Mouse (Mus musculus) T-helper 2 cell (primary cell): ENCODE measurements around the gene Brk1.

ENCODE experiments used
- in situ Hi-C: fragments of 300-600 bp; cut with MboI, MseI; formaldehyde crosslinking; loops from one replicate; pipeline ENCODE4 v1.15.1; 2025; ENCODE audit warnings: high pct_unique_total_duplicates

Gene Brk1

DNA sequence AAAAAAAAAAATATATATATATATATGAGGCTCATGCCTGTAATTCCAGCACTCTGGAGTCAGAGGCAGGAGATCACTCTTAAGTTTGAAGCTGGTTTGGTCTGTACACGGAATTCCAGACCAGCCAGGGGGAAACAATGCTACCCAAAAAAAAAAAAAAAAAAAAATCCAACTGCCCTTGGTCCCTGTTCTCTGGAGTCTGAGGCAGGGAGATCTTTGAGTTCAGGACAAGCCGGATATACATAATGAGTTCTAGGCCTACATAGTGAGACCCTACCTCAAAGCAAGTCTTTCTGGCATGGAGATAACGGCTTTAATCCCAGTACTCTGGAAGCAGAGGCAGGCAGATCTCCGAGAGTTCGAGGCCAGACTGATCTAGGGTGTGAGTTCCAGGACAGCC, 18.8 kb downstream of the Brk1 start:
- in situ Hi-C loops = loop anchor here (25.0 kb wide), 1 partner anchor 1289 kb away; no protein-coding TSS in a partner anchor

DNA sequence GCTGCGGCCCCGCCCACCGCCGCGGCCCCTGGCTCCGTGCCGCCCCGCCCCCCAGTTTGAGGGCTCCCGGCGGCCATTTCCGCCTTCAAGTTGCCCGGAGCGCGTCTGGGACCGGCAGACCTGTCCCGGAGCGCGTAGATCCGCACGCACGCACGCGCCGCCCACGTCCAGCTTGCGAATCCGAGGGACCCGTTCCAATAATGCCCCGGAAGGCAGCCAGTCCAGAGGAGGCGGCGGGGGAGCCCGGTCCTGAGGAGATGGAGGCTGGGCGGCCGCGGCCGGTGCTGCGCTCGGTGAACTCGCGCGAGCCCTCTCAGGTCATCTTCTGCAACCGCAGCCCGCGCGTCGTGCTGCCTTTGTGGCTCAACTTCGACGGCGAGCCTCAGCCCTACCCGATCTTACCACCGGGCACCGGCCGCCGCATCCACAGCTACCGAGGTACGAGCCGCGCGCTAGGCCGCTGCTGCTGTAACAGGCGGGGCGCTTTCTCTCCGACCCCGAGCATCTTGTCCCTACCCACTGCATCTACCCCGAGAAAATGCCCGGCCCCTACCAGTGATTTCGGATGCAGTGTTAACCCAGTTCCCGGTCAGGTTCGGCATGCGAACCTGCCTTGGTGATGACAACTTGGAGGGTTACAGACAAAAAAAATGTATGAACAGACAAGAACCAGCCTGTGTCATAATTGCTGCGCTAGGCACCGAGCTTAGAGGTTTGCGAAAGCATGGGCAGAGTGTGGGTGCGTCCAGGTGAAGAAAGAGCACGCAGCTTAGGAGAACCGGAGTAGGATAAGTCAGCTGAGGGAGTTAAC, 19.6 kb downstream of the Brk1 start, which contains the start of gene Vhl:
Gene Vhl (plus strand): TSS at position 19 of the 811 bp plus-strand sequence.
- in situ Hi-C loops = loop anchor here (25.0 kb wide), 1 partner anchor 1288 kb away; no protein-coding TSS in a partner anchor

DNA sequence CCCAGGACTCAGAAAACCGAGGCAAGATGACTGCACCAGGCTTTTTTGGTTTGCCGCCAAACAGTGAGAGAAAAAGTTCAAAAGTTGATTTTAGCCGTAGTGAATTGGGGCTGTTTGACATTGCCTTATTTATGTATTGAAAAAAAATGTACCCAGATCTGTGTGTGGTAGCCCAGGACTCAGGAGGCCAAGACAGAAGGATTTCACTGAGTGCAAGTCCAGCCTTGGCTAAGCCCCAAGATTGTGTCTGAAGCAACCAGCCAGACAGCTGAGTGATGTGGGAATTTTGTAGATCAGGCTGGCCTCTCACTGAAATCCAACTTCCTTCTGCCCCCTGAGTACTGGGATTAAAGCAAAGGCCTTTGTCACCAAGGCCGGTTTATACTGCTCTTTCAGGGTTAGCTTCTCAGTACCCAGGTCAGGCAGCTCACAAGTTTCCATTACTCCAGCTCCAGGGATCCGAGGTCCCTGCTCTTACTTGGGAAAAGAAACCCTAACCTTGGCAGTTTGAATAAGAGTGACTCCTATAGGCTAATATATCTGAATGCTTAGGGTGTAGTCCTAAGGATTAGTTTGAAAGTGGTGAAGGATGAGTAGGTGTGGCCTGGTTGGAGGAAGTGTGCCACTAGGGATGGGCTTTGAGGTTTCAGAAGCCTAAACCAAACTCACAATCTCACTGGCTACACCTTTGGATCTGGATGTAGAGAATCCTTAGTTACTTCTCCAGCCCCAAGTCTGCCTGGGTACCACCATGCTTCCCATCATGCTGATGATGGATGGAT, 20.6 kb downstream of the Brk1 start:
- in situ Hi-C loops = loop anchor here (25.0 kb wide), 1 partner anchor 1287 kb away; no protein-coding TSS in a partner anchor

DNA sequence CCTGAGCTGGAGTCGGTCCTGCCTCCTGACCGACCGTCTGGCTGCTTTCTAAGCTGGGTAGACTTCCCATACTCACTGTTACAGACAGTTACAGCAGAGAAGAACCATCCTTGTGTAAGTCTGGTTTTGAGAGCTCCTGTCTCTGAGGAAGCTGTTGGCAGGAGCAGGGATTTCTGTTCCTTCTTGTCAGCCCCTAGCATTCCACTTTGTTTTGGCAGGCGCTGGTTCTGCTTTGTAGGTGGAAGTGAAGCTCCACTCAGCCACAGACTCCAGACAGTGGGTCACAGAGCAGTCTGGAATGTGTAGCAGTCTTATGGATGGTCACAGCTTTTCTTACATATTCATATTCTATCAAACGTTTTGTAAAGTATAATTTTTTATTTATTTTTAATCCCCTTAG, 25.8 kb downstream of the Brk1 start:
- in situ Hi-C loops = no loop called here

DNA sequence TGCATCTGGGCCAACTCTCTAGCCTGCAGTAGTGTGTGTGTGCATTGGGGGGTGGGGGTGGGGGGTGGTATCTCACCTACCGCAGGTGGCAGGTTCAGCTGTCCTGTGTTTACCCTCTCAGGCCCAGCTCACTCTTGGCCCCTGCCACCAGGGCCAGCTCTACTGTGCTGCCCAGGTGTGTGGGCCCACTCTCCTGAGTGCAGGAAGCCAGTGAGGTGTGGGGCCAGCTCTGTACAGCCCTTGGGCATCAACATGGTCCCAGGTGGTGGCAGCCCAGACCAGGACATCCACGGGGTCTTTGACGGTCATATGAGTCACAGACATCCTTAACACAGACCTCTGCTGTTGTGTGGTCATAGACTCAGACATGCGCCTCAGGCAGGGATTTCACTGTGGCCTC, 28.3 kb downstream of the Brk1 start:
- in situ Hi-C loops = no loop called here

DNA sequence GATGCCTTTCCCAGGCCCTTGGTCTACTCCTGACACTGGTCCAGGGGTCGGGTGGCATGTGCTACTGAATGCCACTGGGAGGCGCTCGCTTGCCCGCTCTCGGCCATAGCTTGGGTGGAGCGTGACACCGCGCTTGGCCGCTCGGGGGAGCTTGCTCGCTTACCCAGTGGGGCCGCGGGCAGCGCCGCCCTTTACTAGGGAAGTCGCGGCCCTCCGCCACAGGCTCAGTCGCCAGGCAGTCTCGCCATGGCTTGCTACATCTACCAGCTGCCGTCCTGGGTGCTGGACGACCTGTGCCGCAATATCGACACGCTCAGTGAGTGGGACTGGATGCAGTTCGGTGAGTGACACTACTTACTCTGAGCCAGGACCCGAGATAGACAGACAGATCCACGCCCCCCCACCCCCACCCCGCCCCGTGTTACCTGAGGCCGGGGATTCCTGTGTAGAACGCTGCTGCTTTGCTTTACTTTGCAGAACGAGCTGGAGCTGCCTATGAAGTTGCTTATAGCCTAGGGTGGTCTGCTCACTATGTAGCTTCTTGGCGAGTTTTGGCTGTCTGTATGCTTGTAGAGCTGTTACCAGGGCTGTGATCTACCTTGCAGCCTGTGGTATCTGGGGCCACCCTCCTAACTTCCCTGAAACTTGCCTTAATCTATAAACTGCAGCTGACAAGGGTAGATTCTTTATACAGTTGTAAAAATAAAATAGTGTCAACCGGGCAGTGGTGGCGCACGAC, 33.9 kb downstream of the Brk1 start, which contains the start of gene Irak2:
Gene Irak2 (plus strand): TSS at position 166 of the 739 bp plus-strand sequence.
- in situ Hi-C loops = loop anchor here (5.0 kb wide), 1 partner anchor 44 kb away; no protein-coding TSS in a partner anchor

DNA sequence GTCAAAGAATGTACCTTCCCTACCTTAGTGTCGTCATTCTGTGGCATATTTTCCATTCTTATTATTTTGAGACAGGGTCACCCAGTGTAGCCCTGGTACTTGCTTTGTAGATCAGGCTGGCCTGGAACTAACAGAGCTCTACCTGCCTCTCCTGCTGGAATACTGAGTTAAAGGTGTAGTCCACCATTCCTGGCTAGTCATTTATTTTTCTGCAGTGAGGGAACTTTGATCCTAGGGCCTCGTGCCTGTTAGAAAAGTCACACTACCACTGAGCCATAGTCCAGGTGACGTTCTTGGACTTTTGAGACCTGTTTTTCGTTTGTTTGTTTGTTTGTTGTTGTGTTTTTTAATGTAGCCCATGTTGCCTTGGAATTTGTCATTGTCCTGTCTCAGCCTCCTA, 34.6 kb downstream of the Brk1 start:
- in situ Hi-C loops = loop anchor here (5.0 kb wide), 1 partner anchor 43 kb away; no protein-coding TSS in a partner anchor

DNA sequence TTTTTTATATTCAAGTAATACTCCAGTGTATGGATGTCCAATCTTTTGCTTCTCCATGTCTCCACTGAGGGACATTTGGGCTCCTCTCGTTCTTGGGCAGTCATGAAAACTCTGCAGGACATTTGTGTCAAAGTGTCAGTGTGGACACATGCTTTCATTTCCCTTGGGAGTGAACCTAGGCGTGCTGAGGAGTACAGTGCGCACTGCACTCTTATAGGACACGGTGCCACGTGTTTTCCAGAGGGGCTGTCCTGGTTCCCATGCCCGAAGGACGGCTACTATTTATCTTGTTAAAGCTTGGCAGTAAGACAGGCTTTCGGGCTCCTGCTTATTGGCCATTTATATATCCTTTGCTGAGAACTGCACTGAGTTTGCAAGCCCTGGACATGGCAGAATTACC, 38.0 kb downstream of the Brk1 start:
- in situ Hi-C loops = no loop called here

DNA sequence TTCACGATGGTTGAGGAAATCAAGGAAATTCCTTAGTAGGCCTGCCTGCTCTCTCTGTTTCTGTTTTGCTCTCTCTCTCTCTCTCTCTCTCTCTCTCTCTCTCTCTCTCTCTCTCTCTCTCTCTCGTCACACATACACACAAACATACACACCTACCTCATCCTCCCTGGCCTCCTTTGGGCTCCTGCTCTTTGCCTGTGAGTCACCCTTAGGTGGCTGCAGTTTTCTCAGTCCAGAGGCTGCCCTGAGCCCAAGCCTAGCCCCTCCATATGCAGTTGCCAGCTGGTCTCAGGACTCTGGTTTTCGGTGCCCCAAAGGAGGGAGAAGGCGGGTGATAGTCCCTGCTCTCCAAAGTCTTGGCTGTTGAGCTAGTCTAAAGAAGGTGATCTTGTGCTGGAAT, 38.4 kb downstream of the Brk1 start:
- in situ Hi-C loops = no loop called here

DNA sequence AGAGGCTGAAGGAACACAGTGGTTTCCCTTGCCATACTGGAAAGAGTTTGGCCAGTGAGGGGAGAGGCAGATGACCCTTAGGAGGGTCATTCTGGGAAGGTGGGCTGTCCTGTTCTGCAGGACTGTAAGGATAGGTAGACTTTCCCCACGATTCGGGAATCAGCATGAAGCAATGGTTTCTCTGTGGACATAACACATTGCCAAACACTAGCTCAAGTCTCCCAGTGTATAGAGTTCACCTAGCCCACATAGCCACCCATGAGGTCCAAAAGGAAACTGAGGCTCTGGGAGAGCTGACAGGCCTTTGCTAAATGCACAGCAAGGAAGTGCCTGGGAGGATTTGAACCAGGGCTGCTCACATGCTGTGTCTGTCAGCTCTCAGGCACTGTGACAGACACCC, 39.4 kb downstream of the Brk1 start:
- in situ Hi-C loops = no loop called here

DNA sequence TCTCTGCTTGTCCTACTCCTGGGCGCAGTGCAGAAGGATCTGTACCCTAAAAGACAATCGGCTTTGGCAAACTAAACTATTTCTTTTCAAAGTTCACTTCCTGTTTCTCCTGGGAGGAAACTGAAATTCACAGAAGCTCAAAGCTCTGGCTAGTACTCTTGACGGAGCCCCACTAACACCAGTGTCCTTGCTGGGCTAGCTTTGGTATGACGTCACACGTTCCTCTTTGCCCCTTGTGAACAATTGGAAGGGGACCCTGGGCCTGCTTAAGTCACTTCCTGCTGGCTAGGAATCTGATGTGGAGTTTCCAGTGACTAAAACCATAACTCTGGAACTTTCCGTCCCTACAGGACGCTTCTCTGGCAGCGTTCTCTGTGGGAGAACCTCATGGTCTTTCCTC, 40.2 kb downstream of the Brk1 start:
- in situ Hi-C loops = no loop called here

DNA sequence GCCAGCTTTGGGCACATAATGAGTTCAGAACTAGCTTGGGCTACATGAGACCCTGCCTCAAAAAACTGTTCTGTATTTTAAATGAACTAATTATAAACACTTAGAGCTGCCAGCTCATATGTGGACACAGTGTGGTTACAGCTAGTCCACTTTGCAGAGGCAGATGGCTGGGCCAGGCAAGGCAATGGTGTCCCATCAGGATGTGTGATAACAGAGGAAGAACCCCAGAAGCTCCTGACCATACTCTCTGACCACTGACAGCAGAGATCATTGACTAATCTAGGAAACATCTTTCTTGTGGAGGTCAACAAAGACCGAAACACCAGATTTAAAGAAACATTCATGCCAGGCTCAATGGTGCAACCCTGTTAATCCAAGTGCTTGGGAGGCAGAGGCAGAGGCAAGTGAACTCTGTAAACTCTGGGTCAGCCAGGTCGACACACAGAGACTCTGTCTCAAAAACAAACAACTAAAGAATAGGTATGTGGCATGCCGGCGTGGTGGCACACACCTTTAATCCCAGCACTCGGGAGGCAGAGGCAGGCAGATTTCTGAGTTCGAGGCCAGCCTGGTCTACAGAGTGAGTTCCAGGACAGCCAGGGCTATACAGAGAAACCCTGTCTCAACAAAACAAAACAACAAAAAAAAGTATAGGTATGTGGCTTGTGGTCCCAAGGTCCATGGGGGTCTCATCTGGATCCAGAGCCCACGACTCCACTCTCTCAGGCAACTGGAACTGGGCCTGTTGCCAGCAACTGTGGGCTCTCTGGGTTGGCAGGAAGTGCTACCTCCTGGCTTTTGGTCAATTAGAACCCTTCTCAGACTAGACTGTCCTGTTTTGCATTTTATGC, 45.0 kb downstream of the Brk1 start:
- in situ Hi-C loops = no loop called here

DNA sequence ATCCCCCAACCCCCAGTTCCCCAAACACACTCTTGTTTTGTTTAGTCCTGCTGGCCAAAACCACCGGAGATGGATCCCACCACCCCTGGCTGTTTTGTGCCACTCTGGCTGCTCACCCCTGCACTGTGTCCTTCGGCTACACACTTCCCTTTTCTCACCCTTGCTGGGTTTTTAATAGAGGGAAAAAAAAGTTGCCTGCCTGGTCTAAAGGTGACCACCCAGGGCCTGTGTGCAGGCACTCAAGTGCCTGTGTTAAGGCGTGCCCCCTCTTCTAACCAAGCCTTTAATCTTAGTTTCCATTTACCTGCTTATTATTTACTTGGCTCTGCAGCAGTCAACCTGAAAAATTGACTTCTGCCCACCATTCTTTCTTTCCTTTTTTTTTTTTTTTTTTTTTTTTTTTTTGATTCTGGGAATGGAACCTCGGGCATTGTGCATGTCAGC, 45.6 kb downstream of the Brk1 start:
- in situ Hi-C loops = no loop called here

DNA sequence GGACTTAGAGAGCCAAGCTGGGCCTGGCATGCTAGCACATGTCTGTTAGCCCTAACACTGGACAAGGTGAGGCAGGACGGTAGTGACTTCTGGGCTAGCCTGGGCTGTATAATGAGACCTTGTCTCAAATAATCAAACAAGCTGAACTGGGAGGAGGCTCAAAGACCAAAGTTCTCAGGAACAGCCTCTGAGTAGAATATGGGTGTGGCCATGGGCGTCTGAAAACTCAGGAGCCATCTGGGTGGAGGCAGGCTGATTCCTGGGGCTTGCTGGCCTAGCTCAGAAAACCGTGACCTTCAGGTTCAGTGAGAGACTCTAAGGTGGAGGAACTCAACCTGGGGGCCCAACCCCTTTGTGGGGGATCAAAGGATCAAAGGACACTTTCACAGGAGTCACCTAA, 47.1 kb downstream of the Brk1 start:
- in situ Hi-C loops = no loop called here

DNA sequence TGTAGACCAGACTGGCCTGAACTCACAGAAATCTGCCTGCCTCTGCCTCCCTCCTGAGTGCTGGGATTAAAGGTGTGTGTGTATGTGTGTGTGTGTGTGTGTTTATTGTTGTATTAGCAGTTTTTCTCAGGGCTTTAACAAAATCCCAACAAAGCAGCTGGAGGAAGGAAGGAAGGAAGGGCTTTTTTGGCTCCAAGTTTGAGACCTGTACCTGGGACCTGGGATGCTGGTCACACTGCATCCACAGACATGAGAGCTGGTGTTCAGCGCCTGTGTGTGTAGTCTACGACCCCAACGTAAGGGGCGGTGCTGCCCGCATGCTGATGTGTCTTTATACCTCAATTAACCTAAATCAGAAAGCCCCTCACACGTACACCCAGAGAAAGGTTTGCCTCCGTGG, 49.0 kb downstream of the Brk1 start:
- in situ Hi-C loops = no loop called here

DNA sequence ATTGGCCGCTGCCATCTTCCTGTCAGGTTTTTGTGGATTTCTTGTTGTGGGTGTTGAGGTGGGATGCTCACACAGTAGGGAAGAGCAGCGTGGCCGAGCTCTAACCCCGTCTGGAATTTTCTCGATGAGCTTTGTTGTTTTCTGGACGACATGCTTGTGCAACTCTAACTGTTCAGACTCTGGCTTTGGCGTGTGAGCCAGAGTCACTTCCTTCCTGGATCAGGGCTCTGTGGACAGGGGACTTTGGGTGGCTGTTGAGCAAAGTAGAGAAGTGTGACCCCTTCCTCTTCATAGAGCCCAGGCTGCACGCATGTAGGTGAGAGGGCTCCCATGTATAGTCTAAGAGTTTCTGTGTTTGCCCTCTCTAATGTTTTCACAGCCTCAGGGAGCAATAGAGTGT, 49.5 kb downstream of the Brk1 start:
- in situ Hi-C loops = no loop called here

DNA sequence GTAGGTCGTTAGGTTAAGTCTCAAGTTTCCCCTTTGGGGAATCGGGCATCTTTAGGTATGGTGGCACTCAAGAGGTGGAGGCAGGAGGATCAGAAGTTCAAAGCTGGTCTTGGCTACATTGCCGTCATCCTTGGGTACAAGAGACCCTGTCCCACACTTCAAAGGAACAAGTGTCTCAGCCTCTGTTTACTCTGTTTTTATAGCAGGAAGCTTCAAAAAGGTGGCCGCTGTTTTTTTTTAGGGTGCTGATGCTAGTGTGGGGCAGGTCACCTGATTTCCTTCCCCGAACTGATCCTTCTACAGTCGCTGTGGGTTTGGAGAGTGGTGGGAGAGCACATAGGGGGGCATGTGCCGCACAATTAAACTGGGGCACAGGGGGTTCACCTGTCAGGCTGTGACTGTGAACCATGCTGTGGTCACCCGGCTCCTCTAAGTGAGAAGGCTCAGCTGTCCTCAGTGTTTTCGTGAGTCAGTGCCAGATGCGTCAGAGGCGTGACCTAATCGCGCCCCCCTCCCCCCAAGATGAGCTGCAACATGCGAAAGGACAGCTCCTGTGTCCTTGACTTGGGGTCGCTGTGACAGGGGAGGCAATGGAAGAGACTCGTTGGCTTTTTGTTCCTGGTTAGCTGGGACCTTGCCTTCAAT, 50.3 kb downstream of the Brk1 start:
- in situ Hi-C loops = no loop called here

DNA sequence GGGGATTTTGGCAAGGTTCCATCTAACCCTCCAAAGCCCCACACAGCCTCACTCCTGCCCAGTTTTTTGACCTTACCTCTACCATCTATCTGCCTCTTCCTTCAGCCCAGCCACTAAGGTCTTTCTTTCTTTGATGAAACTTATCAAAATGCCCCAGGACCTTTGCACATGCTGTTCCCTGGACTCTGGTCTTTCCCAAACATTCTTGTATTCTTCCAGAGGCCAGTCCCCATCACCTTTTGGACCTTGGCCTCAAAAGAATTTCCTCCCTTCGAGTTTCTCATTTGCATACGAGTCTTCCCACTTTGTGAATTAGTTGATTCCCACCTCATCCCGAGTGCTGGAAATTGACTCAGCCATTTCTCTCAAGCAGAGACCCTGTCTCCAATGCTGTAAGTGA, 50.9 kb downstream of the Brk1 start:
- in situ Hi-C loops = no loop called here

DNA sequence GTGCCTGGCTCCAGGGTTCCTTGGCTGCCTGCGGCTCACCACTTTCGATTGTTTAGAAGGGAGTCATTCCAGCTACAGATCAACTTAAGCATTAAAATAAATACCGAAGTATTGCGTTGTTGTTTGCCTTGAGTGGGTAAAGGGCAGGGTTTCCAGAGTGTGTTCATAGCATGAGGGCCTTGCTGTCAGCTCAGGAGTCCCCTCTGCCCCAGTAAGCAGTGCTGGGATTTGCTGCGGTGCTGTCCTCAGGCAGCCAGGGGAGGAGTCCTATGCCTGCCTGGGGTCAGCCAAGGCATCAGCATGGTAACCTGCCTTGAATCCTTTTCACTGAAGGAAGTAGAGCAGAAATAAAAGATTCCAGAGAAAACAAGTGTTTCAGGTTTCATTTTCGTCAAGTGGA, 52.3 kb downstream of the Brk1 start:
- in situ Hi-C loops = no loop called here

DNA sequence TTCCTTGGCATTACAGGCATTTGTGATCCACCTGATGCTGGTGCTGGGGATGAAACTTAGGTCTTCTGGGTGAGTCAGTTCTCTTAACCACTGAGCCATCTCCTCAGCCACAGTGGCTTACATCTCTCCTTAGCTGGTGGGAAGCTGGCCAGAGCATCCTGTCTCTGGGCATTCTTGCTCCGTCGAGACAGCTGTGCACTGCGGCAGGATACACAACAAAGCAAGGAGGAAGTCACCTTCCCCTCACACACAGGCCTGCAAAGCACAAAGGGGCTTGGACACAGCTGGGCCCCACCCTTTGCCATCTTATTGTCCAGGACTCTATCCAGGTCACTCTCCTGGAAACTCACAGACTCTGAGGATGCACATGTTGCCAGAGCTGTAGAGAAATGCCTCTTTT, 53.7 kb downstream of the Brk1 start:
- in situ Hi-C loops = no loop called here
